Mouse (Mus musculus): ENCODE results near the gene Tmbim7. TPM values are rescaled to one million over a fixed set of nuclear protein-coding genes. Genes with fewer than 3 reads are reported as not detected.

Gene Tmbim7
- not detected for polyA plus RNA-seq (2015; fragmentation: Illumina TruSeq; extraction: RNeasy Lipid Tissue Mini Kit (QIAGEN cat#74804); ENCODE audit: low read depth, low replicate concordance)

DNA sequence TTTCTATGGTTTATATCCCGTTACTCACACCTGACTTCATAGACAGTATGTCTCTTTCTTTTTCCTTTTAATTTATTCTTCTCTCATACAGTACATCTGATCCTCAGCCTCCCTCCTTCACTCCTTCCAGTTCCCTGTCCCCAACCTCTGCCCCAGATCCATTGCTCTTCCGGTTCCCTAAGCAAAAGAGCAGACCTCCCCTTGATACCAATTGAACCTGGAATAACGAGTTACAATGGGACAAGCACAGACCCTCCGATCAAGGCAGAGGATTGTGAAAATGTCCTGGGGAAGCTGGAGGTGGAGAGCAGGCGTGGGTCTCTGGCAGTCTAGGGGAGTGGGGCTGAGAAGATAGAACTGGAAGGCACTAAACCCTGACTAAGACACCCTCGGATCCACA is at the start of gene Tmbim7:
Tmbim7 (plus strand) TSS at position 301 of the 400 bp plus-strand sequence.

GRCm38 (mm10) chr5:3657085-3657484 is 6.1 kb downstream of the Tmbim7 start, which contains the start of gene Gatad1:
Gene Gatad1, minus strand, starts transcription at chr5:3657185.

Other genes starting within 250 kb of the Tmbim7 start
- 60.1 TPM for gene Fam133b, start 107.3 kb upstream of the Tmbim7 start, polyA plus RNA-seq (2015; fragmentation: Illumina TruSeq; extraction: RNeasy Lipid Tissue Mini Kit (QIAGEN cat#74804); ENCODE audit: low read depth, low replicate concordance)
- 3.9 TPM for gene 1700109H08Rik, start 79.6 kb upstream of the Tmbim7 start, polyA plus RNA-seq (2015; fragmentation: Illumina TruSeq; extraction: RNeasy Lipid Tissue Mini Kit (QIAGEN cat#74804); ENCODE audit: low read depth, low replicate concordance)
- gene Pex1, start 55.1 kb upstream of the Tmbim7 start, polyA plus RNA-seq (2015; fragmentation: Illumina TruSeq; extraction: RNeasy Lipid Tissue Mini Kit (QIAGEN cat#74804); ENCODE audit: low read depth, low replicate concordance): 25.1 TPM
- gene Rbm48, start 54.6 kb upstream of the Tmbim7 start, polyA plus RNA-seq (2015; fragmentation: Illumina TruSeq; extraction: RNeasy Lipid Tissue Mini Kit (QIAGEN cat#74804); ENCODE audit: low read depth, low replicate concordance): 11.6 TPM
- 125 TPM for gene Gatad1, start 6.0 kb downstream of the Tmbim7 start, polyA plus RNA-seq (2015; fragmentation: Illumina TruSeq; extraction: RNeasy Lipid Tissue Mini Kit (QIAGEN cat#74804); ENCODE audit: low read depth, low replicate concordance)
- 26.6 TPM for gene Ankib1, start 151.7 kb downstream of the Tmbim7 start, polyA plus RNA-seq (2015; fragmentation: Illumina TruSeq; extraction: RNeasy Lipid Tissue Mini Kit (QIAGEN cat#74804); ENCODE audit: low read depth, low replicate concordance)
- 44.1 TPM for gene Krit1, start 152.0 kb downstream of the Tmbim7 start, polyA plus RNA-seq (2015; fragmentation: Illumina TruSeq; extraction: RNeasy Lipid Tissue Mini Kit (QIAGEN cat#74804); ENCODE audit: low read depth, low replicate concordance)
- gene Lrrd1, start 194.0 kb downstream of the Tmbim7 start, polyA plus RNA-seq (2015; fragmentation: Illumina TruSeq; extraction: RNeasy Lipid Tissue Mini Kit (QIAGEN cat#74804); ENCODE audit: low read depth, low replicate concordance): not detected
- 7.6 TPM for gene Mterf1a, start 242.8 kb downstream of the Tmbim7 start, polyA plus RNA-seq (2015; fragmentation: Illumina TruSeq; extraction: RNeasy Lipid Tissue Mini Kit (QIAGEN cat#74804); ENCODE audit: low read depth, low replicate concordance)